Mouse (Mus musculus): ENCODE results near the gene Gng2. TPM values are rescaled to one million over a fixed set of nuclear protein-coding genes. Genes with fewer than 3 reads are reported as not detected.
A peak's percentile ranks its signal among the peaks of the same experiment; 100 is the strongest.
"Not testable (repeated sequence)": the region's sequence is repeated elsewhere in the genome, so short reads cannot be mapped to it uniquely, and the experiment has no call there.

The Gng2 gene
- polyA plus RNA-seq, 1 experiment from 2014 or later: 95.7 TPM

GRCm38 (mm10) chr14:19904031-19904430 lies 73.4 kb downstream of the Gng2 start:
- Histone ChIP-seq H3K9me3 (ENCODE audit: low read depth, low read length) (no peaks in the 10 kb centered on the region), H3K4me3 (ENCODE audit: low read depth, low read length) (no peak overlapping the region), H3K27ac (ENCODE audit: low read depth) (no peak overlapping the region), H3K4me2 (no peak overlapping the region), H3K36me3 (ENCODE audit: insufficient read depth) (no peaks in the 10 kb centered on the region; the same call in 1 of the 2 replicates), H3K27me3 (ENCODE audit: insufficient read depth, low read length) (no peaks in the 10 kb centered on the region), H3K4me1 (ENCODE audit: insufficient read depth) (0 out of 2 replicates have a peak, but pooled peaks cover 5% of the 10 kb centered on the region), H3K9ac (no peak overlapping the region)
- no peak for TF ChIP-seq CTCF (IDR thresholded peaks at IDR 0.05; ENCODE audit: low read depth)
- ATAC-seq (ENCODE audit: insufficient read depth) (no peak), DNase-seq (peak; percentile 29)
- WGBS: 52% methylated on average over 5 of the region's 5 CpGs

GRCm38 (mm10) chr14:19900492-19900891 lies 76.9 kb downstream of the Gng2 start:
- Histone ChIP-seq H3K27me3 (ENCODE audit: insufficient read depth, low read length) (no peaks in the 10 kb centered on the region), H3K9ac (no peak overlapping the region), H3K36me3 (ENCODE audit: insufficient read depth) (no peaks in the 10 kb centered on the region), H3K4me2 (no peak overlapping the region), H3K4me3 (ENCODE audit: low read depth, low read length) (no peak overlapping the region), H3K9me3 (ENCODE audit: low read depth, low read length) (no peaks in the 10 kb centered on the region), H3K27ac (ENCODE audit: low read depth) (no peak overlapping the region), H3K4me1 (ENCODE audit: insufficient read depth) (0 out of 2 replicates have a peak, but pooled peaks cover 5% of the 10 kb centered on the region)
- DNase-seq (no peak), ATAC-seq (ENCODE audit: insufficient read depth) (no peak)
- no peak for TF ChIP-seq CTCF (IDR thresholded peaks at IDR 0.05; ENCODE audit: low read depth)
- 86% methylated on average over 4 of the region's 4 CpGs for WGBS

GRCm38 (mm10) chr14:19887569-19887968 lies 89.9 kb downstream of the Gng2 start:
- Histone ChIP-seq H3K4me1 (ENCODE audit: insufficient read depth) (no peaks in the 10 kb centered on the region), H3K4me2 (no peak overlapping the region), H3K9ac (no peak overlapping the region), H3K9me3 (ENCODE audit: low read depth, low read length) (no peaks in the 10 kb centered on the region), H3K27ac (ENCODE audit: low read depth) (no peak overlapping the region), H3K36me3 (ENCODE audit: insufficient read depth) (peaks cover 24% of the 10 kb centered on the region; the same call in 1 of the 2 replicates), H3K4me3 (ENCODE audit: low read depth, low read length) (no peak overlapping the region), H3K27me3 (ENCODE audit: insufficient read depth, low read length) (no peaks in the 10 kb centered on the region)
- no peak for DNase-seq
- no peak for TF ChIP-seq CTCF (IDR thresholded peaks at IDR 0.05; ENCODE audit: low read depth)
- no peak for ATAC-seq (ENCODE audit: insufficient read depth)
- WGBS: 92% methylated on average over 5 of the region's 5 CpGs

- not testable (repeated sequence) for H3K9me3 ChIP-seq (ENCODE audit: low read depth, low read length); H3K27ac ChIP-seq (ENCODE audit: low read depth); H3K9ac ChIP-seq; ATAC-seq (ENCODE audit: insufficient read depth); H3K4me2 ChIP-seq; DNase-seq; H3K27me3 ChIP-seq (ENCODE audit: insufficient read depth, low read length); H3K4me3 ChIP-seq (ENCODE audit: low read depth, low read length); H3K4me1 ChIP-seq (ENCODE audit: insufficient read depth)
- H3K36me3 ChIP-seq (ENCODE audit: insufficient read depth): peaks cover 17% of the 10 kb centered on the region; the same call in 1 of the 2 replicates
- WGBS: 88% methylated on average over 1 of the region's 1 CpGs
Measured at GRCm38 (mm10) chr14:19884431-19884830, 93.0 kb downstream of the Gng2 start.

GRCm38 (mm10) chr14:19874201-19874807 lies 103.1 kb downstream of the Gng2 start:
- no peaks in the 10 kb centered on the region for H3K9me3 ChIP-seq (ENCODE audit: low read depth, low read length)
- H3K27me3 ChIP-seq (ENCODE audit: insufficient read depth, low read length): no peaks in the 10 kb centered on the region
- DNase-seq (no peak), ATAC-seq (ENCODE audit: insufficient read depth) (no peak)
- H3K9ac ChIP-seq: no peak overlapping the region
- no peaks in the 10 kb centered on the region for H3K4me1 ChIP-seq (ENCODE audit: insufficient read depth)
- no peak overlapping the region for H3K4me3 ChIP-seq (ENCODE audit: low read depth, low read length)
- H3K27ac ChIP-seq (ENCODE audit: low read depth): no peak overlapping the region
- TF ChIP-seq CTCF (IDR thresholded peaks at IDR 0.05; ENCODE audit: low read depth): no peak
- H3K4me2 ChIP-seq: no peak overlapping the region
- H3K36me3 ChIP-seq (ENCODE audit: insufficient read depth): no peaks in the 10 kb centered on the region
- 62% methylated on average over 11 of the region's 11 CpGs for WGBS

GRCm38 (mm10) chr14:19867286-19867935 lies 110.0 kb downstream of the Gng2 start:
- Histone ChIP-seq H3K27ac (ENCODE audit: low read depth) (no peak overlapping the region), H3K4me2 (no peak overlapping the region)

GRCm38 (mm10) chr14:19865121-19865520 lies 112.3 kb downstream of the Gng2 start:
- H3K9ac ChIP-seq; DNase-seq; H3K36me3 ChIP-seq (ENCODE audit: insufficient read depth); ATAC-seq (ENCODE audit: insufficient read depth); H3K27me3 ChIP-seq (ENCODE audit: insufficient read depth, low read length); H3K9me3 ChIP-seq (ENCODE audit: low read depth, low read length); H3K27ac ChIP-seq (ENCODE audit: low read depth); H3K4me2 ChIP-seq; H3K4me1 ChIP-seq (ENCODE audit: insufficient read depth); H3K4me3 ChIP-seq (ENCODE audit: low read depth, low read length): not testable (repeated sequence)
- 82% methylated on average over 9 of the region's 9 CpGs for WGBS

More at GRCm38 (mm10) chr14:19867286-19867935, 110.0 kb downstream of the Gng2 start:
- Histone ChIP-seq H3K9ac (no peak overlapping the region), H3K4me1 (ENCODE audit: insufficient read depth) (no peaks in the 10 kb centered on the region), H3K4me3 (ENCODE audit: low read depth, low read length) (no peak overlapping the region), H3K27me3 (ENCODE audit: insufficient read depth, low read length) (no peaks in the 10 kb centered on the region), H3K36me3 (ENCODE audit: insufficient read depth) (no peaks in the 10 kb centered on the region), H3K9me3 (ENCODE audit: low read depth, low read length) (no peaks in the 10 kb centered on the region)
- ATAC-seq (ENCODE audit: insufficient read depth) (no peak; the same call in 1 of the 2 replicates), DNase-seq (peak; percentile 58)
- no peak for TF ChIP-seq CTCF (IDR thresholded peaks at IDR 0.05; ENCODE audit: low read depth)
- WGBS: 50% methylated on average over 5 of the region's 5 CpGs

All from lung, embryonic 14.5 days (tissue).